Comparison of ENCODE assay signal across 8 mouse cellular contexts in genomic region chr1:54979226-54979984, GRCm38 (mm10). TPM values are rescaled to one million over a fixed set of nuclear protein-coding genes. Genes with fewer than 3 reads are reported as not detected.
DNase-seq lines count a peak whose midpoint lies in the region; ATAC-seq lines count a peak whose summit lies in the region.

No protein-coding gene starts in this region.

- no peak overlapping the region for H3K27ac ChIP-seq in embryonic facial prominence, embryonic 11.5 days (replicated peaks; ENCODE audit: low read depth, low read length)
- H3K27ac ChIP-seq in embryonic facial prominence, embryonic 10.5 days (replicated peaks), result no peak overlapping the region
- no peak overlapping the region for H3K27ac ChIP-seq in neural tube, embryonic 11.5 days (ENCODE audit: low read depth, low read length)
- no peak overlapping the region for H3K27ac ChIP-seq in hindbrain, embryonic 15.5 days (replicated peaks)

- ATAC-seq in embryonic facial prominence, embryonic 11.5 days (replicated peaks; ENCODE audit: insufficient number of reproducible peaks, low FRiP score, low TSS enrichment, low read depth), result peak; percentile 54; the same call in 1 of the 2 replicates
- ATAC-seq in neural tube, embryonic 11.5 days (ENCODE audit: insufficient read depth, low FRiP score, low TSS enrichment), result peak; percentile 48; the same call in 1 of the 2 replicates
- ATAC-seq in hindbrain, embryonic 15.5 days (ENCODE audit: low FRiP score, low read depth), result peak; percentile 65
- ATAC-seq in megakaryocyte progenitor cell, adult 5-6 weeks (replicated peaks; ENCODE audit: poor library complexity), result peak; percentile 52; the same call in 1 of the 2 replicates

- no peak overlapping the region for H3K9ac ChIP-seq in embryonic facial prominence, embryonic 11.5 days (replicated peaks; ENCODE audit: low read length)
- no peak overlapping the region for H3K9ac ChIP-seq in neural tube, embryonic 11.5 days (ENCODE audit: low read length)
- H3K9ac ChIP-seq in hindbrain, embryonic 15.5 days, result no peak overlapping the region

- no peaks in the 10 kb centered on the region for H3K36me3 ChIP-seq in embryonic facial prominence, embryonic 11.5 days (replicated peaks; ENCODE audit: control insufficient read depth, insufficient read depth, low read depth, low read length)
- peaks cover 15% of the 10 kb centered on the region for H3K36me3 ChIP-seq in embryonic facial prominence, embryonic 10.5 days (replicated peaks)
- no peaks in the 10 kb centered on the region for H3K36me3 ChIP-seq in neural tube, embryonic 11.5 days (ENCODE audit: control insufficient read depth, insufficient read depth, low read length)
- no peaks in the 10 kb centered on the region for H3K36me3 ChIP-seq in hindbrain, embryonic 15.5 days

- H3K4me1 ChIP-seq in embryonic facial prominence, embryonic 11.5 days (ENCODE audit: control insufficient read depth, insufficient read depth, low read length), result no peaks in the 10 kb centered on the region
- peaks cover 14% of the 10 kb centered on the region for H3K4me1 ChIP-seq in embryonic facial prominence, embryonic 10.5 days
- H3K4me1 ChIP-seq in neural tube, embryonic 11.5 days (ENCODE audit: control insufficient read depth, insufficient read depth, low read length), result no peaks in the 10 kb centered on the region
- H3K4me1 ChIP-seq in hindbrain, embryonic 15.5 days (replicated peaks), result no peaks in the 10 kb centered on the region

- DNase-seq in embryonic facial prominence, embryonic 11.5 days (ENCODE audit: low spot score), result peak; percentile 64
- no peak for DNase-seq in embryonic facial prominence, embryonic 10.5 days (ENCODE audit: low spot score)
- DNase-seq in neural tube, embryonic 11.5 days (ENCODE audit: low spot score), result no peak
- no peak for DNase-seq in neural tube, embryonic 10.5 days (ENCODE audit: extremely low spot score, low spot score)
- no peak for DNase-seq in adrenal gland, adult 18-20 months (ENCODE audit: low spot score in 2 of 2)
- DNase-seq in yolk sac, embryonic 10.5 days (ENCODE audit: low spot score), result no peak

- 52% methylated on average over 1 of the region's 1 CpGs for WGBS in embryonic facial prominence, embryonic 11.5 days
- WGBS in embryonic facial prominence, embryonic 10.5 days, result 52% methylated on average over 1 of the region's 1 CpGs
- 61% methylated on average over 1 of the region's 1 CpGs for WGBS in neural tube, embryonic 11.5 days
- 66% methylated on average over 1 of the region's 1 CpGs for WGBS in hindbrain, embryonic 15.5 days

- no peaks in the 10 kb centered on the region for H3K27me3 ChIP-seq in embryonic facial prominence, embryonic 11.5 days (ENCODE audit: control insufficient read depth, insufficient read depth, low read length)
- H3K27me3 ChIP-seq in embryonic facial prominence, embryonic 10.5 days (replicated peaks; ENCODE audit: low read depth, poor library complexity, severe bottlenecking), result no peaks in the 10 kb centered on the region
- H3K27me3 ChIP-seq in neural tube, embryonic 11.5 days (ENCODE audit: control insufficient read depth, insufficient read depth, low read length), result no peaks in the 10 kb centered on the region
- H3K27me3 ChIP-seq in hindbrain, embryonic 15.5 days, result no peaks in the 10 kb centered on the region

- no peaks in the 10 kb centered on the region for H3K9me3 ChIP-seq in embryonic facial prominence, embryonic 11.5 days (replicated peaks; ENCODE audit: control insufficient read depth, low read length)
- no peaks in the 10 kb centered on the region for H3K9me3 ChIP-seq in embryonic facial prominence, embryonic 10.5 days
- no peaks in the 10 kb centered on the region for H3K9me3 ChIP-seq in neural tube, embryonic 11.5 days (ENCODE audit: control insufficient read depth, low read length)
- no peaks in the 10 kb centered on the region for H3K9me3 ChIP-seq in hindbrain, embryonic 15.5 days

- H3K4me2 ChIP-seq in embryonic facial prominence, embryonic 11.5 days (ENCODE audit: low read depth, low read length), result no peak overlapping the region
- no peak overlapping the region for H3K4me2 ChIP-seq in neural tube, embryonic 11.5 days (ENCODE audit: low read depth)
- H3K4me2 ChIP-seq in hindbrain, embryonic 15.5 days, result no peak overlapping the region

- H3K4me3 ChIP-seq in embryonic facial prominence, embryonic 11.5 days (ENCODE audit: low read depth, low read length), result no peak overlapping the region
- no peak overlapping the region for H3K4me3 ChIP-seq in embryonic facial prominence, embryonic 10.5 days
- H3K4me3 ChIP-seq in neural tube, embryonic 11.5 days (ENCODE audit: low read depth, low read length), result no peak overlapping the region
- H3K4me3 ChIP-seq in hindbrain, embryonic 15.5 days, result no peak overlapping the region

RNA-seq across cellular contexts. Expression of gene Sf3b1, which starts 47.9 kb away (rescaled TPM):
- 366 and 398 TPM in 2 replicates for polyA plus RNA-seq in embryonic facial prominence, embryonic 11.5 days (2014; fragmentation: Nextera tagmentation; extraction: Ambion mirVana)
- polyA plus RNA-seq in embryonic facial prominence, embryonic 10.5 days (2016; fragmentation: Nextera tagmentation; extraction: Ambion mirVana), result 281 and 287 TPM in 2 replicates
- 336 and 339 TPM in 2 replicates for polyA plus RNA-seq in neural tube, embryonic 11.5 days (2014; fragmentation: Nextera tagmentation; extraction: Ambion mirVana)
- polyA plus RNA-seq in hindbrain, embryonic 15.5 days (2015; fragmentation: Nextera tagmentation; extraction: Ambion mirVana), result 257 and 272 TPM in 2 replicates
- total RNA-seq in megakaryocyte progenitor cell, adult 5-6 weeks (2015), result 265 and 295 TPM in 2 replicates
- total RNA-seq in megakaryocyte progenitor cell, adult 5-6 weeks (2017), result 242 and 294 TPM in 2 replicates
- total RNA-seq in adrenal gland, adult 18-20 months (2021), result 100 to 1,000 TPM; 105 to 117 TPM

RNA-seq across cellular contexts. Expression of gene Ankrd44, which starts 53.2 kb away (rescaled TPM):
- 24.3 and 24.4 TPM in 2 replicates for polyA plus RNA-seq in embryonic facial prominence, embryonic 11.5 days (2014; fragmentation: Nextera tagmentation; extraction: Ambion mirVana)
- polyA plus RNA-seq in embryonic facial prominence, embryonic 10.5 days (2016; fragmentation: Nextera tagmentation; extraction: Ambion mirVana), result 17.4 and 19.2 TPM in 2 replicates
- 13.3 and 14.5 TPM in 2 replicates for polyA plus RNA-seq in neural tube, embryonic 11.5 days (2014; fragmentation: Nextera tagmentation; extraction: Ambion mirVana)
- polyA plus RNA-seq in hindbrain, embryonic 15.5 days (2015; fragmentation: Nextera tagmentation; extraction: Ambion mirVana), result 19.8 and 21.1 TPM in 2 replicates
- total RNA-seq in megakaryocyte progenitor cell, adult 5-6 weeks (2015), result 106 and 110 TPM in 2 replicates
- total RNA-seq in megakaryocyte progenitor cell, adult 5-6 weeks (2017), result 69.3 and 69.8 TPM in 2 replicates
- total RNA-seq in adrenal gland, adult 18-20 months (2021), result 10 to 100 TPM; 15.5 to 19.9 TPM
